Mouse (Mus musculus): ENCODE results near the gene Tnks1bp1. TPM values are rescaled to one million over a fixed set of nuclear protein-coding genes. Genes with fewer than 3 reads are reported as not detected.
A peak's percentile ranks its signal among the peaks of the same experiment; 100 is the strongest.

Tnks1bp1 gene
- total RNA-seq, 2 experiments from 2014 or later, result 112 to 123 TPM

DNA sequence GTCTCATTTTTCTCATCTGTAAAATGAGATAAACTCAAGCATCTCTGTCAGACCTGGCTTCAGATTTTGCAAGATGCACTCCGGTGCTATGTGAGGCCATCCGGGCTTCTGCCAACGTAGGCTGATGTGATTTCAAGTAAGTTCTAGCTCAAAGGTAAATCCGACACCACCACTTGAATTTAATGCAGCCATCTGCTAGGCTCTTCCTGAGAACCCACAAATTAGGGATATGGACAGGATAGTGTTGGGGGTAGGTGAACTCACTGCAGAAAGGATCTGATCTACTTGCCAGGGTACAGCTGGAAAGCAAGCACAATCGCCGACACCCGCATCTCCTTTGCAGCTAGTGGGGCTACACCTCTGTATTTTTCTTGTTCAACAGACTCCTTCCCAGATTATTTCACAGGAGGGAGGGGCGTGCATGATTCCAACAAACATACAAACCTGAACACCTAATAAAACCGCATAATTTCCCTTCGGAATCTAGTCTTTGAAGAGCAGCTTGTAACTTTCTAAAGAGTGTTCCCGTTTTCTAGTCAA is 11.2 kb upstream of the Tnks1bp1 start:
- no peak for DNase-seq (ENCODE audit: low spot score in 2 of 2)
- intact Hi-C loops (cut with DNase I), result loop anchor here (1.0 to 10.0 kb wide), 3 partner anchors 12 to 302 kb away; partner anchors contain the start of genes Timm10, Tnks1bp1 and Ypel4

DNA sequence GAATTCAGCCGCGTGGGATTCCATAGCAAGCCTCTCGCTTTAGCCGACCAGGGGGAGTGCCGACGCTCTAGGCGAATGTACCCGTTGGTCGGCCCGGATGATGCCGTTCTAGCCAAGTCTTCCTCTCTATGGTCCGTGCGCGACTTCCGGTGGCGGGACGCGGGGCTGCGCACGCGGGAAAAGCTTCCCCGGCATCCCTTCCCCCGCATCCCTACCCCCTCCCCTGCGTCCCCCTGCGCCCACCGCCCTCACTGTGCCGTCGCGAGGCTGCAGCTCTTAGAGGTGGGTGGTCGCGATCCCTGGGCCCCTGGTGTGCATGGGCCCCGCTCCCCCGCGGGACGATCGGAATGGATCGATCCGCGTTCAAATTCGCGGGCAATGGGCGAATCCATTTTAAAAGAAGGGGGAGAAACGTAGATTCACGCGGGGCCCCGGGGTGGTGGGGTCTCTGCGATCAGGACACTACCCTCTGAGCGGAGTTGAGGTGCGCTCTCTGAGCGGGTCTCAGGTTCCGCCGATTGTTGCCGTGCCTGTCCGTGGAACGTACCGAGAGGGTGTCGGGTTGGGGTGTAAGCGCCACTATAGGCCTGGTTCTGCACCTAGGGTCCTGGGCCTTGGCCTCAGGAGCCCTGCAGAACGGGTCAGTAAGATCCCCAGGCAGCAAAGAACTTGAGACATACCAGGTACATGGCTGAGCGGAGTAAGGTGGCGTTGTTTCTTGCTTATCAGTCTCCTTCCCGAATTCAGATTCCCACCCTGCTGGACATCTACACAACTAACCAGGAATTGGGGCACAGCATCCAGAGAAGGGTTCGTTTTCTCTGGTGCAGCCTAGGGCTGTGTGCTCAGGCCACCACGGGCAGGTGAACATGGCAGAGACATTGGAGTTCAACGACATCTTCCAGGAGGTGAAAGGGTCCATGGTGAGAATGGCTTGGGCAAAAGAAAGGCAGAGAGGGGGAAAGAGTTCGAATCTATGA is 10.5 kb upstream of the Tnks1bp1 start, which contains the start of the genes Ssrp1 and P2rx3:
Ssrp1 (plus strand) TSS at position 188 of the 980 bp plus-strand sequence.
P2rx3 (minus strand) TSS at position 416 of the 980 bp plus-strand sequence.
- intact Hi-C loops (cut with DNase I), result loop anchor here (1.0 to 10.0 kb wide), 3 partner anchors 11 to 303 kb away; partner anchors contain the start of genes Timm10, Tnks1bp1 and Ypel4
- DNase-seq (ENCODE audit: low spot score in 2 of 2), result peak; percentile 91 to 96

DNA sequence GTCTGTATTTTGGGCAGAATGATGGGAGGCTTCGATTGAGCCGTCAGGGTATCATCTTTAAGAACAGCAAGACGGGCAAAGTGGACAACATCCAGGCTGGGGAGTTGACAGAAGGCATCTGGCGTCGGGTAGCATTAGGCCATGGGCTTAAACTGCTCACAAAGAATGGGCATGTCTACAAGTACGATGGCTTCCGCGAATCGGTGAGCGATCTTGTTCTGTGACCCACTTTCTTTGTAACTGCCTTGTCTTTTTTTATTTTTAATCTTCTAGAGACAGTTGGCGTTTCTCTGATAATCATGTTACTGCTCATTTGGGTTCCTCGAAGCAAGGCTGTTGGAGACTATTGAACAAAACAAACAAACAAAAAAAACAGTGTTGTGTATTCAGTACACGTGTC is 9.5 kb upstream of the Tnks1bp1 start:
- no peak for DNase-seq (ENCODE audit: low spot score in 2 of 2)
- intact Hi-C loops (cut with DNase I), result loop anchor here (10.0 kb wide), 1 partner anchor 304 kb away; the partner anchor contains the start of gene Ypel4

- intact Hi-C loops (cut with DNase I), result no loop called here
- DNase-seq (ENCODE audit: low spot score in 2 of 2), result no peak
Measured at GRCm38 (mm10) chr2:85043623-85044022, 4.2 kb upstream of the Tnks1bp1 start.

GRCm38 (mm10) chr2:85046222-85046621 is 1.6 kb upstream of the Tnks1bp1 start:
- no peak for DNase-seq (ENCODE audit: low spot score in 2 of 2)
- intact Hi-C loops (cut with DNase I), result loop anchor here (5.0 kb wide), 2 partner anchors 159 to 329 kb away; partner anchors contain the start of genes Rtn4rl2 and Zdhhc5

GRCm38 (mm10) chr2:85047081-85047480 is 741 bp upstream of the Tnks1bp1 start:
- DNase-seq (ENCODE audit: low spot score in 2 of 2), result no peak
- intact Hi-C loops (cut with DNase I), result loop anchor here (5.0 kb wide), 2 partner anchors 160 to 330 kb away; partner anchors contain the start of genes Rtn4rl2 and Zdhhc5

DNA sequence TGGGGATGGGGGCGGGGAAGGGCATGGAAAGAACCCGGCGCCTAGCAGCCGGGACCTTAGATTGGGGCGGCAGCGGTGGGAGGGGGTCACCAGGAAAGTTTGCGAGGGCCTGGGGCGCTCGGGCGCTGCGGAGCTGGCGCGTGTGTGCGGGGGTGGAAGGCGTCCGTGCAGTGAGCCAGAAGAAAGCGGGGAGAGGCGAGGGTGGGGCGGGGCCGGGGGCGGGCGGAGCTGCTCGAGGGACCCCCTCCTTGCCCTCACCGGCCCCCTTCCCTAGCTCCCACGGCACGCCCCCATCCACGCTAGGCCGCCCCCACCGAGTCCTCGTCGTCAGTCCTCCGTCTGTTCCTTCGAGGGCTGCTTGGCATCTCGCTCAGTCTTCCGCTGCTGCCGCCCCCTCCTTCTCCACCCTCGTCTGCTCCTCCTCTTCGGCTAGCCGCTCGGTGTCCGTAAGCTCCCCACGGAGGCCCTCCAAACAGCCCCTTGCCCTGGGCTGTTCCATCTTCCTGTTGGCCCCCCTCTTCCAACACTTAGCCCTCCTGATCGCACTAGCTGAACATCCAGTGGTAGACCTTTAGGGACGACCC is 438 bp downstream of the Tnks1bp1 start:
- DNase-seq (ENCODE audit: low spot score in 2 of 2), result peak; percentile 71 to 80
- intact Hi-C loops (cut with DNase I), result loop anchor here (1.0 to 5.0 kb wide), 4 partner anchors 11 to 331 kb away; partner anchors contain the start of genes P2rx3, Rtn4rl2, Ssrp1 and Zdhhc5

- DNase-seq (ENCODE audit: low spot score in 2 of 2), result no peak
- intact Hi-C loops (cut with DNase I), result loop anchor here (5.0 kb wide), 2 partner anchors 162 to 332 kb away; partner anchors contain the start of genes Rtn4rl2 and Zdhhc5
Measured at GRCm38 (mm10) chr2:85049277-85049676, 1.5 kb downstream of the Tnks1bp1 start.

DNA sequence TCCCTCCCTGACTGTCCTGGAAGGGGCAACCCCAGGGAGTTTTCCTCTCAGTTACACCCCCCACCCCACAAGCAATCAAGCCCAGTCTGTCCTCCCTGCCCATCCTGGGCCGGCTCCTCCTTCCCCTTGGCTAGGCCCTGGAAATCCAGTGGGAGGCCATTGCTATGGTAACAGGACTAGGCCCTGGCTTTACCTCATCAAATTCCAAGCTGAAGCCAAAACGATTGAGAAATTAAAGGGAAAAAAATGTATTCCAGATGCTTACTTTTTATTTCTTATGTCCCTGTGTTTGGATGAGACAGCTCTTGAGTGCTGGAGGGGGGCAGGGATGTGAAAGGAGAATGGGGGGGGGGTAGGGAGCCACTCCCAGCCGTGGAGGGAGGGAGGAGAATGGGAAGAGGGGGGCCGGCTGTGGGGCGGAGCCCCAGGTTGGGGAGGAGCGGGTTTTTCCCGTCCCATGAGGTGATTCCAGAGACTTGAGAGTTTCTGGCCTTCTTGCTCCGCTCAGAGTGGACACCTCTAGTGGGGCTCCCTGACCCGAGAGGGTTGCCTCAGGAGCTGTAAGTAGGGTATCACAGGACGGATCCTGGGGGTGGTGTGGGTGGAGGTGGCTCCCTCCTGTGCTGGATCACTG is 2.3 kb downstream of the Tnks1bp1 start:
- intact Hi-C loops (cut with DNase I), result no loop called here
- DNase-seq (ENCODE audit: low spot score in 2 of 2), result peak; percentile 44 to 73

DNA sequence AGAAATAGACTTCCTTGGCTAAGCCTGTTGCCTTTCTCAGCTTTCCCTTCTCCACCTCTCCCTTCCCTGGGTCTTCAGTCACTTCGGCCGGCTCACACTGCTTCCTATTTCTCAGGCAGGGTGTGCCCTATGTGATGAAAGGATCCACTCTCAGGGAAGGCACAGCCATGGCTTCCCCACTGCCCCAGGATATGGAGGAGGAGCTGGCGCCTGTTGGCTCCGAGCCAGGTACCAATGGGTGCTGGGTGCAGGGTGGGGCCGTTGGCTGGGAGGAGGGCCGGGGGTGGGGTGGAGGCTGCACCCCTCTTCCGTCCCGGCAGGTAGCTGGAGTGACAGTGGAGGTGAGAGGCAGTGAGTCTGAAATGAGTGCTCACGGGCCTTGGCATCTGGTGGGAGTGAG is 2.9 kb downstream of the Tnks1bp1 start:
- DNase-seq (ENCODE audit: low spot score in 2 of 2), result peak in 1 of 2 experiments; percentile 27

DNA sequence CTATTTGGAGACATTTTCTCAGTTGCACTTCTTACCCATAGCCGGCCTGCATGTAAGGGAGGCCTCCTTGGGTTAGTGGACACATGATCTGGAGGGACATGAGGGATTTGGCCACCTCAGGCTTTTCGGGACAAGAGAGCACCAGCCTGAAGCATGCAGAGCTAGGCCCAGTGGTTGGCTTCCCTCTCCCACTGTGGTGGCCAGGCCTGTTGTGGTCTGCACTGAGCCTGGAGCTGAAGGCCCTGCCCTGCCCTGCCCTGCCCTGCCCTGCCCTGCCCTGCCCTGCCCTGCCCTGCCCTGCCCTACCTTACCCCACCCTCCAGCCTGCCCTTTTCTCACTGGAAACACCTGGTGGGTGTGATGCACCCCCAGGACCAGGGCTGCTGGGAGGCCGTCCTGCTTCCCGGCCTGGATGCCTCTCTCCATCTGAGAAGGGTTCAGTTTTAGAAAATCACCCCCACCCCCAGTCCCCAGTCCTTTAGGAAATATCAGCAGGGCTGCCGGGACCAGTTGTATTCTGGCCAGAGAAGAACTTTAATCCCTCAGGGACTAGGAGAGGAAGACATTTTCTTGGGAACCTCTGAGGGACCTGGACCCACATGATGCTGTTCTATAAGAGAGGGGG is 5.5 kb downstream of the Tnks1bp1 start:
- DNase-seq (ENCODE audit: low spot score in 2 of 2), result no peak
- intact Hi-C loops (cut with DNase I), result no loop called here

More for the DNA sequence above, 2.9 kb downstream of the Tnks1bp1 start:
- intact Hi-C loops (cut with DNase I), result no loop called here

GRCm38 (mm10) chr2:85056711-85057110 is 8.9 kb downstream of the Tnks1bp1 start:
- DNase-seq (ENCODE audit: low spot score in 2 of 2), result no peak
- intact Hi-C loops (cut with DNase I), result no loop called here

- intact Hi-C loops (cut with DNase I), result no loop called here
- no peak for DNase-seq (ENCODE audit: low spot score in 2 of 2)
Measured at GRCm38 (mm10) chr2:85059677-85060076, 11.9 kb downstream of the Tnks1bp1 start.

DNA sequence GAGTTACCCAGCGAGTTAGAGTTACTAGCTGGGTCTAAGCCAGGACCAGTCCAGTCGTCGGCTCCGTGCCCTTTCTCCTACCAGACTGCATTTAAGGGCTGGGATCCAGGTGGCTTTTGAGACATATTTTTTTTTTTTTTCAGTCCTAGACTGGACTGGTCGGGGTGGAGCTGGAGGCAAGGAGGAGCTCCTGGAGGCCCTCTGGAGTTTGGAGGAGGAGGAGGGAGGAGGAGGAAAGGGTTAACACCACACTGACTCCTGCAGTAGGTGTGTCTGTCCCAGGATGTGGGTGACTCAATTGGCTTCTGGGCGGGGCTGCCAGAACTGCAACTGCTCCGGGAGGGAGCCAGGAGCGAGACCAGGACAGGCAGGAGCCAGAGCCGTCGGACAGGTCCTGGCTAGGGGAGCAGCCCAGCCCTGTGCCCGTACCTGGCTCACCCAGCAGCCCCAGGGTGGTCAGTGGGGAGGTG is 12.8 kb downstream of the Tnks1bp1 start:
- DNase-seq (ENCODE audit: low spot score in 2 of 2), result no peak
- intact Hi-C loops (cut with DNase I), result no loop called here

- intact Hi-C loops (cut with DNase I), result no loop called here
- no peak for DNase-seq (ENCODE audit: low spot score in 2 of 2)
Measured at GRCm38 (mm10) chr2:85061107-85061541, 13.3 kb downstream of the Tnks1bp1 start.

DNA sequence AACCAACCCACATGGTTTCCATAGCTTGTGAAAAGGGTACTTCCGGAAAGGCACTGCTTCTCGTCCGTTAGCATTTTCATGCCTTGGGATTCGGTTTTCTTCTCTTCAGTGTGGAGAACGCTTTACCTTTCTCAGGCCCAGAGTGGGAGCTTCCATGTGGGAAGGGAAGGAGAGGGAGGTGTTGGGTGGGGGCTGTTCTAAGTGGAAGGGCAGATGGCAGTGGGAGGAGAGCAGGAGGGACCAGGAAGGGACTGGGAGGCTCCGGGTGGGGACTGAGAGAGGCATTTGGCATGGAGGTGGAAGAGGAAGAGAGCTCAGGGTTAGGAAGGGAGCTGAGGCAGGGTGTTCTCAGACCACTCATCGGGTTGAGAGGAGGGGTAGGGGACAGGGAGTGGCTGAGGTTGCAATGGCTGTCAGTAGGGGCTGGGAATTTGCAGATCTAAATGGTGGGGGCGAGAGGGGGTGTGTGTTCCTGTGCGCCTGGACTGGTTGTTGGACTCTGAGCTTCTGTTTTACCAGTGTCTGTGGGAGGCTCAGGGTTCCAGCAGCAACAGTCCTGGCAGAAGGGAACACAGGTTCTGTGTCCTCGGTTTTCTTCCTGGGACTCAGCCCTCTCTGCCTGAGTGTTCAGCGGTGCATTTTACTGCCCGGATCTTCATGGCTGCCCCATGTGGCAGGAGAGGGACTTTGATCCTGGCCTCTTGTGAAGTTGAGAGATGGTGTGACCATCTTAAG is 17.5 kb downstream of the Tnks1bp1 start:
- intact Hi-C loops (cut with DNase I), result loop anchor here (1.0 kb wide), 1 partner anchor 17 kb away; the partner anchor contains the start of gene Tnks1bp1
- peak; percentile 34 to 81 for DNase-seq (ENCODE audit: low spot score in 2 of 2)

DNA sequence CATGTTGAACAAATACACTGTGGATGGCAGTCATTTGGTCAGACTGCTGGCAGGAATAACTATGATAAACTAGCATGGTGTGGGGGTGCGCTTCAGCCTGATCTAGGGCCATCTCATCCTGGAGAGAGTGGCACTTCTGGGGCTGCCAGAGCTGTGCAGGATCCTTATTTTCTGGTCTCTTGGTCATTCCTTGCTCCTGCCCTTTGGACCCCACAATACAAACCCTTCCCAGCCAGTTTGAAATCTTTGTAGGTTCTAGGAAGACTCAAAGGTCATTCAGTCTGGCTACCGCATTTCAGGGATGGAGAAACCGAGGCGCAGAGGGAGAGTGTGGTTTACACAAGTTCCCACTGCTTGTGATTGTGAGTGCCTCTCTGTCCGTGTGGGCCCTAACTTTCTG is 19.1 kb downstream of the Tnks1bp1 start:
- no peak for DNase-seq (ENCODE audit: low spot score in 2 of 2)
- intact Hi-C loops (cut with DNase I), result no loop called here
